Comparison of ENCODE assay signal across 37 mouse cellular contexts in the genomic region with DNA sequence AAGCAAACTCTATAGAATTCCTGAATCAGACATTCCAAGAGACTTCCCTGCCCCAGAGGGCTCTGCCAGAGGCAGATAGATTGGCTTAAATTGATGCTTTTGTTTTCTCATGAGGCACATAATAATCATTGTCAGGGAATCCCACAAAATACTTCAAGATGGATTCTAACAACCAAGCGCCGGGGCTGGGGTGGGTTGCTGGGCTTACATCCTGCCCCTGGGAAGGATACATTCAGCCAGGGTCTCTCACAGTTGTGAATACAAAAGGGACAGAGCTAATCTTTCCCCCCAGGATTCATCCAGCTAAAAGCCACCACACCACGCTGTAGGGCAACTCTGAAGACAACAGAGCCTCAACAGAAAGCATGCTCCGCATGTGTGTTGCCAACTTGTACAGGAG. TPM values are rescaled to one million over a fixed set of nuclear protein-coding genes. Genes with fewer than 3 reads are reported as not detected.
"Had no signal": no experiment of that assay in that cellular context is flagged by ENCODE, and none has a peak within 500 bp of the region (broad histone marks: within the 10 kb centered on the region; RNA-seq: fewer than 3 reads in every experiment).

No protein-coding gene starts in this region.

- H3K27ac ChIP-seq: heart, adult 2 months; heart, embryonic 10.5 days; heart, embryonic 13.5 days; heart, embryonic 15.5 days; hindbrain, embryonic 12.5 days; hindbrain, embryonic 13.5 days; hindbrain, embryonic 14.5 days; hindbrain, embryonic 15.5 days; hindbrain, postnatal 0 days; intestine, embryonic 15.5 days; kidney, embryonic 15.5 days; kidney, postnatal 0 days; layer of hippocampus, adult 2 months had no signal

- ATAC-seq: hindbrain, embryonic 16.5 days; hindbrain, postnatal 0 days; inflammation-experienced regulatory T-cells, adult 6 months; intestine, embryonic 15.5 days; intestine, embryonic 16.5 days; intestine, postnatal 0 days had no signal

- DNase-seq: heart, adult 2 months; heart, postnatal 10 days; heart, postnatal 14 days; heart, postnatal 36 days; heart, postnatal 4 days; kidney, adult 11 months; kidney, adult 18-20 months; kidney, adult 2 months; kidney, adult 8-10 months; kidney, adult 9 months; kidney, postnatal 10 days; kidney, postnatal 14 days; kidney, postnatal 25 days; kidney, postnatal 36 days; kidney, postnatal 4 days; layer of hippocampus, adult 9-11 months; layer of hippocampus, postnatal 36 days had no signal

- H3K4me2 ChIP-seq: heart, embryonic 11.5 days; heart, embryonic 12.5 days; heart, embryonic 13.5 days; heart, embryonic 15.5 days; hindbrain, embryonic 12.5 days; hindbrain, embryonic 13.5 days; hindbrain, embryonic 14.5 days; hindbrain, embryonic 15.5 days; intestine, embryonic 15.5 days; kidney, embryonic 15.5 days had no signal

- H3K36me3 ChIP-seq: heart, embryonic 10.5 days; heart, embryonic 12.5 days; heart, embryonic 13.5 days; heart, embryonic 15.5 days; hindbrain, embryonic 12.5 days; hindbrain, embryonic 13.5 days; hindbrain, embryonic 15.5 days; intestine, embryonic 15.5 days; kidney, embryonic 15.5 days had no signal

- H3K9ac ChIP-seq: heart, embryonic 12.5 days; heart, embryonic 13.5 days; heart, embryonic 15.5 days; hindbrain, embryonic 12.5 days; hindbrain, embryonic 13.5 days; hindbrain, embryonic 14.5 days; hindbrain, embryonic 15.5 days; intestine, embryonic 15.5 days; kidney, embryonic 15.5 days had no signal

- H3K9me3 ChIP-seq: heart, embryonic 10.5 days; heart, embryonic 12.5 days; heart, embryonic 13.5 days; heart, embryonic 15.5 days; hindbrain, embryonic 12.5 days; hindbrain, embryonic 13.5 days; hindbrain, embryonic 15.5 days; intestine, embryonic 15.5 days; kidney, embryonic 15.5 days had no signal

- H3K4me3 ChIP-seq: heart, adult 2 months; heart, embryonic 10.5 days; heart, embryonic 12.5 days; heart, embryonic 13.5 days; heart, embryonic 15.5 days; hindbrain, embryonic 12.5 days; hindbrain, embryonic 13.5 days; hindbrain, embryonic 15.5 days; intestine, embryonic 15.5 days; kidney, embryonic 15.5 days; layer of hippocampus, adult 2 months had no signal

RNA-seq across cellular contexts. Expression of gene Irx6, which starts 2.2 kb away (rescaled TPM):
- polyA plus RNA-seq: inflammation-experienced regulatory T-cells, adult 6 months; intestine, embryonic 14.5 days; intestine, embryonic 15.5 days; intestine, embryonic 16.5 days; kidney, adult 2 months; kidney, embryonic 14.5 days had no signal
